Mouse (Mus musculus): ENCODE data around the gene Wnt1.
"Not testable (repeated sequence)": the region's sequence is repeated elsewhere in the genome, so short reads cannot be mapped to it uniquely, and the experiment has no call there.

The Wnt1 gene

DNA sequence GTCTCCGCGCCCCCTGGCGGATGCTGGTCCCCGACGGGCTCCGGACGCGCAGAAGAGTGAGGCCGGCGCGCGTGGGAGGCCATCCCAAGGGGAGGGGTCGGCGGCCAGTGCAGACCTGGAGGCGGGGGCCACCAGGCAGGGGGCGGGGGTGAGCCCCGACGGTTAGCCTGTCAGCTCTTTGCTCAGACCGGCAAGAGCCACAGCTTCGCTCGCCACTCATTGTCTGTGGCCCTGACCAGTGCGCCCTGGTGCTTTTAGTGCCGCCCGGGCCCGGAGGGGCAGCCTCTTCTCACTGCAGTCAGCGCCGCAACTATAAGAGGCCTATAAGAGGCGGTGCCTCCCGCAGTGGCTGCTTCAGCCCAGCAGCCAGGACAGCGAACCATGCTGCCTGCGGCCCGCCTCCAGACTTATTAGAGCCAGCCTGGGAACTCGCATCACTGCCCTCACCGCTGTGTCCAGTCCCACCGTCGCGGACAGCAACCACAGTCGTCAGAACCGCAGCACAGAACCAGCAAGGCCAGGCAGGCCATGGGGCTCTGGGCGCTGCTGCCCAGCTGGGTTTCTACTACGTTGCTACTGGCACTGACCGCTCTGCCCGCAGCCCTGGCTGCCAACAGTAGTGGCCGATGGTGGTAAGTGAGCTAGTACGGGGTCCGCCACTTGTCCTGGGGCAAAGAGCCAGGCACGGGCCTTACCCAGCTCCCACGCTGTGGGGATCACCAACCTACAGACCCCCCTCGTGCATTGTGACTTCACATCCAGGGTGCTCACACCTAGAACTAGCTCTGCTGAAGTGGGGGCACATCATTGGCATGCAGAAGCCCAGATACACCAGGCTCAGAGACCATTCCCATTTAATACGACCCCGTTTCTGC lies at the start of gene Wnt1:
TSS of gene Wnt1 (plus strand) at position 197 of the 875 bp plus-strand sequence.
- in situ Hi-C loops (cut with MseI, MboI) = no loop called here

DNA sequence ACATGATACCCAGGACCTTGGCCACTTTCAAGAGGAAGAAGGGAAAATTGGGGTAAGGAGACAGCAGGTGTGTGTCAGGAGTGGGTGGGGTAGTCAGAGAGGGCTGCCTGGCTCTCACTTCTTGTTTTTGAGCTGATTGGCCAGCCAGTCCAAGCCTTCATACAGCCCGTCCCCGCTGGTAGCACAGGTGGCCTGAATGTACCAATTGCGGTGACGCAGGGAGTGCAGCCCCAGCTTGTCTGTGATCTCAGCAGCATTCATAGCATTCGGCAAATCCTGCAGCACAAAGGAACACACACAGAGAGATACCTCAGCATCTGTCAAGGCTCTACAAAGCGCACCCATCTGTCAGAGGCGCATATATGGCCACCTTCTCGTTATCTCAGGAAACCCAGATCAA lies 49.4 kb upstream of the Wnt1 start:
- in situ Hi-C loops (cut with MseI, MboI) = no loop called here

DNA sequence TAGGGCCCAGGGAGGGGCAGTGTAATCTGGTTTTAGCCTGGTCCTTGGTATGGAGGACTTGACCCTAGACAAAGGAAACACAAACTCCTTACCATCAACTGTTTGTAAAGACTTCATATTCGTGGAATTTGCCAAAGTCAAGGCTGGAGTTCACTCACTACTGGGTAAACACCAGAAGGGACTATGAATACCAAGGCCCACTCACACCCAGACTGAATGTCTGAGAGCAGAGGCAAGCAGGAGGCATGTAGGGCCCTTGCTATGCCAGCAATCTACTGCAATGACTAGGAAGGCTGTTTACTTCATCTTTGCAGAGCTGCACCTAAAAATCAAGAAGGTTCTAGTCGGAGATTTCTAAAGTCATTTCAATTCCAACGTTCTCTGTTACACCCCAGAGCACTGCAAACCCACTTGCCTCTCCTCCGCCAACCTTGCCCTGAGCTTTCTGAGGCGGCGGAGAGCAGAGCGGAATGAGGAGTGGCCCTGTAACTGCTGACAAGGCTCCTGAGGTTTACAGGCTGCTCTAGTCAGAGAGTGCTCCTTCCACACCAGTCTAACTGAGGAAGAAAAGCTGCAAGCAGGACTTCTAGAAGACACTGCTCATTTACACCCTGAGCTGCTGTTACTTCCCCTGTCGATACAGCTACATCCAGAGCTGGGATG lies 46.8 kb upstream of the Wnt1 start:
- in situ Hi-C loops (cut with MseI, MboI) = no loop called here

DNA sequence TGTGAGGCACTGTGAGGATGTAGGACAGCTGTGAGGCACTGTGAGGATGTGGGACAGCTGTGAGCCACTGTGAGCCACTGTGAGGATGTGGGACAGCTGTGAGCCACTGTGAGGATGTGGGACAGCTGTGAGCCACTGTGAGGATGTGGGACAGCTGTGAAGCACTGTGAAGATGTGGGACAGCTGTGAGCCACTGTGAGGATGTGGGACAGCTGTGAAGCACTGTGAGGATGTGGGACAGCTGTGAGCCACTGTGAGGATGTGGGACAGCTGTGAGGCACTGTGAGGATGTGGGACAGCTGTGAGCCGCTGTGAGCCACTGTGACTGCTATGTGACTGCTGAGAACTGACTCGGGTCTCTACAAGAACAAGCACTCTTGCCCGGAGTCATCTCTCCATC lies 45.8 kb upstream of the Wnt1 start:
- in situ Hi-C loops (cut with MseI, MboI) = not testable (repeated sequence)

DNA sequence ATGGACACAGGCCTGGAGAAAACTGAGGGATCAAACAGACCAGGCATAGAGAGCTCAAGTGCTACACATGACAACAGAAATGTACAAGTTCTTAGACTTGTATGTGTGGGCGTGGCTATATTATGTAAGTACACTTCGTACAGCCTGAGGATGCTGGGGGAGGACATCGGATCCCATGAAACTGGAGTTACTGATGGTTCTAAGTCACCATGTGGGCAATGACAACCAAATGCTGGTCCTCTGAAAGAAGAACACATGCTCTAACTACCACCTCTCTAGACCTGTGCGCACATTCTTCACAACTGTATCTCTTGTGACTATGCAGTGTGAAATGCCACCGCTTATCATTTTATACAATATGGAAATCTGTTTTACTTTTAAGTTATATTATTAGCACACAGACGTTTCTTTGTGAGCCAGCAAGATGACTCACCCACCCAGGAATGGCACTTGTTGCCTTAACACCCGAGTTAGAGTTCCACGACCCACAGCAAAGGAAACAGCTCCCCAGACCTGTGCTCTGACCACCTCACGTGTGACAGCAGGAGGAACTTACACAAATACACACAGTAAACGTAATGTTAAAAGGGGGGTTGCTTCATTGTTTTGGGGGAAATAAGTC lies 43.2 kb upstream of the Wnt1 start:
- in situ Hi-C loops (cut with MseI, MboI) = no loop called here

DNA sequence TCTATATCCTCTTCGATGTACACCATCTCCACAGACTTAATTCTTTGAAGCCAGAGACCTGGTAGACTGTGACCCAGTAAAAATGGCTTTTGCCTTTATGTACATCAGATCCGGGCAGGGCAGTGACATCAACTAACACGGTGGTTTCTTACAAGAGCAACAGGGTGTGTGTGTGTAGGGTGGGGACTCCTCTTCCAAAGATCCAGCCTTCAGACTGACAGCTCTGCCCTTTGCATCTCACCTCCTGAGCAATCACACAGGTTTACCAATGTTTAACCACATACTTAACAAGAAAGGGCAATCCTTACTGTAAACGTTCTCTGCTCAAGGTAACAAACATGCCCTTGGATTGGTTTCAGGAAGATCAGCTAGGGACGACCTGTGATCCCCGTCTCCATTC lies 42.4 kb upstream of the Wnt1 start:
- in situ Hi-C loops (cut with MseI, MboI) = no loop called here

DNA sequence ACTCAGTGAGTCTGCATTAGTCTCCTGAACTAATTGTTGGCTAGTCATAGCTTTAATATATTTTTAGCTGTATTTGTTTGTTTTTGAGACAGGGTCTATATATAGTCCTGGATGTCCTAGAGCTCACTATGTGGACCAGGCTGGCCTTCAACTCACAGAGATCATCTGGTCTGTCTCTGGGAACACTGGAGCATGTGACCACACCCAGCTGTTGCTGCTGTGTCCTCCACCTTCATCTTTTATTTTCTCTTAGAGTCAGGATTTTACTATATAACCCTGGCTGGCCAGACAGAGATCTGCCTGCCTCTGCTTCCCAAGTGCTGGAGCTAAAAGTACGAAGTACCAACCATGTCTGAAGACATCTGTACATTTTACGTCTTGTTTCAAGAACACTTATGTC lies 40.6 kb upstream of the Wnt1 start:
- in situ Hi-C loops (cut with MseI, MboI) = no loop called here

DNA sequence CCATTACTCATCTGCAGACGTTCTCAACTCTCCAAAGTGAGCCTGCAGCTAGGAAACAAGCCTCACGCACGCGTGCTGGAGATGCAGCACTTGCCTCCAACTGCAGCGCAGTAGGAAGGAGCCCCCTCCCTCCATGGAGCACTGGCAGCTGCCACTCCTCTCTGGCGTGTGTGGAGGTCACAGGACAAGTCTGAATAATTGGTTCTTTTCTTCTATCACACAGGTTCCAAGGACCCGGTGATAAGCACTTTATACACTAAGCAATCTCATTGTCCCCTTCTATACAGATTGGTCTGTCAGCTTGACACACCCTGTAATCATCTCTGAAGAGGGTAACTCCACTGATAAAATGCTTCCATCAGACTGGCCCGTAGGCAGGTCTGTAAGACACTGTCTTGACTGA lies 36.6 kb upstream of the Wnt1 start:
- in situ Hi-C loops (cut with MseI, MboI) = no loop called here

DNA sequence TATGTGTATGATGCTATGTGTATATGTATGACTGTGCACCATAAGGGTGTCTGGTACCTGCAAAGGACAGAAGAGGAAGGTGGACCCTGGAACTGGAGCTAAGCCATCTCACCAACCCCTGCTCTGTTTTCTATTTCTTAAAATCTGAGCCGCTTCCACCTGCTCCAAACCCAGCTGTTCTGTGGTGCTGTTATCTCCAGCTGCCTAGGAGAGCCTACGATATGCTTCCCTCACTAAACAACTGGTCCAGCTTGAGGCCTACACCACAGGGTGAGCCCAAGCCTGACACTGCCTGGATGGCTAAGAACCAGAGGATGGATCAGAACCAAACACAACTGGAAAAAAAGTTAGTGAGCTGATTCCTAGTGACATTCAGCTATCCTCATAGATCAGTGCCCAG lies 35.5 kb upstream of the Wnt1 start:
- in situ Hi-C loops (cut with MseI, MboI) = no loop called here

GRCm38 (mm10) chr15:98762201-98762621 lies 27.4 kb upstream of the Wnt1 start:
- in situ Hi-C loops (cut with MseI, MboI) = no loop called here

DNA sequence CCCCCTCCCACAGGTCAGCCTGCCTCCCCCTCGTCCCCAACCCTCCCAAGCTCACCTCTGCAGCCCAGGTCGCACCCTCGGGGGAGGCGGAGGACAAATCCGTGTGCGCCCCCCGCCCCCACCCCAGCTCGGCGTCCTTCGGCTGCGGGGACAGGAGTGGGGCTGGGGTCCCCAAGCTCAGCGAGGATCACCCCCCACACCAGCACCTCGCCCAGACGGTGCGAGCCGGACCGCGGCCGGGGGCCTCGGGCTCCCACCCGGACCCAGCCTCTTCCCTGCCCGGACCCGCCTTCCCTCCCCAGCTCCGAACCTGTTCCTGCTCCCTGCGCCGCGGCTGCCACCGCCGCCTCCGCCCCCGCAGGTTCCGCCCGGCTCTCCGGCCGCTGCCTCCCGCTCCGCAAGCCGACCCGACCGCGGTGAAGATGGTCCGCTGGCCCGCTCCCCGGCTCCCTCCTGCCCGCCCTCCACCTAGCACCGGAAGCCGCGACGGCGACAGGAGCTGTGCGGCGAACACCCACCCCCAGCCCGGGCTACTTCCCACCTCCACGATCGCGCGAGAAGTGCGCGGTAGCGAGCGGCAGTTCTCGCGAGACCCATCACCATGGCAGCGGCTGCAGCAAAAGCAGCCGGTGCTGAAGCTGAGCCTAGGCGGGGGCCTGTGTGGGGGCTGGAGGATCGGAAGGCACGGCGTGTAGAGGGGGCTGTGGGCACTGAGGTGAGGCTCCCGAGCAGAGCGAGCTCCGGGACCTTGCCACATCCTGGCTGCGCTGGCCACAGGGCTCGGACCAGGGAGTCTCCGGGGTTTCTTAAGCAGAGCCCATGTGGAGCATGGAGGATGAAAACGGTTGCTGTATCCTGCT lies 26.8 kb upstream of the Wnt1 start, which contains the start of gene Arf3:
TSS of gene Arf3 (minus strand) at position 545 of the 860 bp plus-strand sequence.
- in situ Hi-C loops (cut with MseI, MboI) = no loop called here

DNA sequence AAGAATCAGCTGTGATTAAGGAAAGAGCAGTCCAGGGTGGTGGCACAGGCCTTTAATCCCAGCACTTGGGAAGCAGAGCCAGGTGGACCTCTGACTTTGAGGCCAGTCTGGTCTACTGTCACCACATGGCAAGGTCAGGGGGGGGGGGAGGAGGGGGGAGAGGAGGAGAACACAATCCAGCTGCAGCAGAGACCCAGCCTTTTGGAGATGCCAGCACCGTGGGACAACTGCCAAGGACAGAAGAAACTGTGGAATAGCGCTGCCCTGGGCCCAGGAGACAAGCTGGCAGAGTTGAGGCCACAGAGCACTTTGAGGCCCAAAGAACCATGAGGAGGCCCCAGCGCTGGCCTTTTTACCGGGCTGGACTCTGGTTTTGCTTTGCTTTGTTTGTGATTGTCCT lies 23.7 kb upstream of the Wnt1 start:
- in situ Hi-C loops (cut with MseI, MboI) = no loop called here

- in situ Hi-C loops (cut with MseI, MboI) = no loop called here
Observed at GRCm38 (mm10) chr15:98768259-98768658, 21.4 kb upstream of the Wnt1 start.

DNA sequence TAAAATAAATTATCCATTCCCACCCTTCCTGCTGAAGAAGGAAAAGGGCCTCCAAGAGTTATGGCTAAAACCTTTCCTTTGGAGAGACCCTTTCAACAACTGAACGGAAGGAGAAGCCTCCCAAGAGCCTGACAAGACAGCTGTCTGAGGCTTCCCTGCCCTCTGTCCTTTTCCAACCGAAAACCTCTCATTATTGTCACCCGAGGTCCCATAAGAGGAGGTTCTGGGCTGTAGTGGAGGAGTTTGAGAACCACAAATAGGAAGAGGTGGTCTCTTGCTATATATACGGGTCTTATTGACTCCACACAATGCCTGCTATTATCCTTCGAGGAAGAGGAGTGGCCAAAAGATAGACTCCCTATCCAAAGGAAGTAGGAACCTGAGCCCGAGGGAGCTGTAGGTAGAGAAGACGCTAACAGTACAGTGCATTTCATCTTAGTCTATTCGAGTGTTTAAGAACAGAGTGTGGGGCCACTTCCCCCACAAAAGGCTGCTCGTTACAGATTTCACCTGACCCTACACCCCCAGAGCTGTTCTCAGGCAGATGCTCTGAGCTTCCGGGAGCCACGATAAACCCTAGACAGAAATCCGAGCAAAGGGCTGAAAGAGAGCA lies 17.7 kb upstream of the Wnt1 start:
- in situ Hi-C loops (cut with MseI, MboI) = no loop called here

- in situ Hi-C loops (cut with MseI, MboI) = no loop called here
Observed at GRCm38 (mm10) chr15:98772511-98773211, 17.0 kb upstream of the Wnt1 start.

- in situ Hi-C loops (cut with MseI, MboI) = no loop called here
Observed at GRCm38 (mm10) chr15:98774096-98774495, 15.6 kb upstream of the Wnt1 start.

DNA sequence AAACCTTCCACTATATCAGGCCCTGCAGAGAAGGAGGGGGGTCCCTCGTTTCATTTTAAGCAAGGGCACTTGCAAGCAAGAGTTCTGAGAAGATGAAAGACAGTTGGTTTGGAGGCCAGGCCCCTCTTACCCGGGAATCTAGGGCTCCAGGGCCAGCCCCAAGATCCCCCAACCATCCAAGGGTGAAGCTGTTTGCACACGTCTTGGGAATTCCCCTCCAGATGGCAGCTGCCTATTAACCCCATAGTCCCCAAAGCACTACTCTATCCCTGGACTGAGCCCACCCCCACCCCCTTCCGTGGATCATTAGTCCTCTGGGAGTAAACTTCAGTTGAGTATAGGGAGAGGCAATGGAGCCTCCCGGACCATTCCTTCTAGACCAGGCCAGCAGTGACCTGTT lies 14.1 kb upstream of the Wnt1 start:
- in situ Hi-C loops (cut with MseI, MboI) = no loop called here

DNA sequence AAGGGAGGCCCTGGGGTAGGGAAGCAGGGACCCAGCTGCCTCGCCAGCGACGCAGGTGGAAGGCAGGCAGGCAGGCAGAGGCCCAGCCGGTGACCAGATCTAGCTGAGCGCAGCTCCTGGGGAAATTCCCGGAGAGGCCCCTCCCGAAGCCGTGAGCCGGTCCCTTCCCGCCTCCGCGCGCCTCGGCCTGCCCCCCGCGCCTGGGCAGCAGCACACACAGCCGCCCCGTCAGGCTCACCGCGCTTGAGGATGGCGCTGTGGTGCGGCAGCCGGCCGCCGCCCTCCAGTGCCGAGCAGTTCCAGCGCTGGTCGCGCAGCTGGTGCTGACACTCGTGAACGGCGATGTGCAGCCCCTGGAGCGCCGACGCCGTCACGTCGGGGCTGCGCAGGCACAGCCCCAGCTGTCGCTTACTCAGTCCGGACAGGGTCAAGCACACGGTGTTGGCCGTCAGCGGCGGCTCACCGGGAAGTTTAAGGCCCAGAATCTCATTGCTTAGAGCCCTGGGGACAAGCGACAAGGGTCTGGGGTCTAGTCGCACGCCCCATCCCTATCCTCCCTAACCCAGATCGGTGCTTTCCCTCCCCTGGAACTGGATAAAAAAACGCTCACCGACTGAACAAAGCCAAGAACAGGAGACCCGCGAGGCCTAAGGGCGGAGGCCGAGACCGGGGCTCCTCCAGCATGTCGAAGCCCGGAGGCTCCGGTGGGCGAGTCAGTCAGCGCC lies 13.2 kb upstream of the Wnt1 start:
- in situ Hi-C loops (cut with MseI, MboI) = no loop called here

DNA sequence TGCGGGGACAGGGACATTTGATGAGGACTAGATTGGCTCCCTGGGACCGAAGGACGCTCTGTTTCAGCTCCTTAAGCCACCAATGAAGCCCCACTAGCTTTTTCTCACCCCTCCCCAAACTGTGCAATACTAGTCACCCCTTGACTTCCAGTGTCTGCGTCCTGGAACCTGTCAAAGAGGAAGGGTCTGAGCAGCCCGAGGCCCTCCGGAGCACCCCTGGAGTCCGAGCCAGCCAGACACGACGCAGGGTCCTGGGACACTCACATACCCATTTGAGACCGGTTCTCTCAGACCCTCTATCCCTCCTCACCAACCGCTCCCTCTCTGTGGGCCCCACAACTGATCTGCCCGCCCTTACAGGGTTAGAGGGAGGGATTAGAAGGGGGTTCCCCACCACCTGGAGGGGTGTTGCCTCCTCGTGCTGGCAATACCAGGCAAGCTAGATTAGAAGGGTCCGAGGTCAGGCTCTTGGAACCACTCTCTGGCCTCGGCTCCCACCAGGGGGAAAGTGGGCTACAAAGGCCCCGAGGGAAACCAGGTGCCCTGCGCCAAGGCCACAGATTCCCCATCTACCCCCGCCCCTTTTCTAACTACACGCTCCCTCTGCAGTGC lies 12.5 kb upstream of the Wnt1 start:
- in situ Hi-C loops (cut with MseI, MboI) = no loop called here

- in situ Hi-C loops (cut with MseI, MboI) = no loop called here
Observed at GRCm38 (mm10) chr15:98777762-98778161, 11.9 kb upstream of the Wnt1 start, which contains the start of gene Wnt10b. Gene Wnt10b (minus strand): TSS chr15:98778150.
